Mouse (Mus musculus) cortical plate, adult 2 months (tissue): ENCODE measurements at regions not wholly inside any gene's neighbourhood (a gene's known extent, or its start where the extent isn't known, plus 50 kb on each side); places are given as distances from the start of the nearest gene placed in this dataset.

Experiments
- H3K27ac ChIP-seq: fragments of 200-500 bp; 2 replicates; pipeline ENCODE4 v1.5.1; 2012; ENCODE audit warnings: low read length, control low read depth, inconsistent platforms; ENCODE audit not compliant: insufficient read depth
- H3K4me1 ChIP-seq: fragments of 200-500 bp; 2 replicates; pipeline ENCODE4 v1.6.1; 2011; ENCODE audit warnings: low read length; ENCODE audit not compliant: control insufficient read depth, insufficient read depth
- H3K4me3 ChIP-seq: fragments of 200-500 bp; 2 replicates; pipeline ENCODE4 v1.5.1; 2011; ENCODE audit warnings: mild to moderate bottlenecking, low read length, control low read depth; ENCODE audit not compliant: insufficient read depth
- CTCF ChIP-seq: fragments of 200-500 bp; IDR thresholded peaks from 2 replicates; pipeline ENCODE4 v1.5.1; 2011; ENCODE audit warnings: mild to moderate bottlenecking, control low read depth, low read length; ENCODE audit not compliant: insufficient read depth; ENCODE audit errors: extremely low read depth
- POLR2A ChIP-seq: fragments of 200-500 bp; IDR thresholded peaks from 2 replicates; pipeline ENCODE4 v1.6.1; 2011; ENCODE audit warnings: mild to moderate bottlenecking, low read length, control low read depth; ENCODE audit not compliant: insufficient read depth; ENCODE audit errors: extremely low read depth

DNA sequence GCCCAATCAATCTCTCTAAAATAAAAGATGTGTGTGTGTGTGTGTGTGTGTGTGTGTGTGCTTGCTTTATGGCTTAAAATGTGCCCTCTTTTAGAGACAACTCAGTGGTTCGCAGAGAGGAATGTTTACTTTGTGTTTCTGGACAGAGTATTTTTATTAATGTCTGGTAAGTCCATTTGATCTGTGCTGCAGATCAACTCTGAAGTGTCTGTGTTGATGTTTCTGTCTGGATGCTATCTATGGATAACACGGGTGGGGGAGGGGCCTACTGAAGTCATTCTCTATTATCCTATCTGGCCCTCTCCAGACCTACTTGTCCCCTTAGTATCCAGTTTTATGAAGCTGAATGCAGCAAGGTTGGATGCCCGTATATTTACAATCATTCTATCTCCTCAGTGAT, 304.3 kb downstream of the Glrx3 start:
- no peak for TF ChIP-seq CTCF
- no peak for TF ChIP-seq POLR2A
- Histone ChIP-seq H3K27ac (no peak overlapping the region), H3K4me1 (no peaks in the 10 kb centered on the region), H3K4me3 (no peak overlapping the region)

DNA sequence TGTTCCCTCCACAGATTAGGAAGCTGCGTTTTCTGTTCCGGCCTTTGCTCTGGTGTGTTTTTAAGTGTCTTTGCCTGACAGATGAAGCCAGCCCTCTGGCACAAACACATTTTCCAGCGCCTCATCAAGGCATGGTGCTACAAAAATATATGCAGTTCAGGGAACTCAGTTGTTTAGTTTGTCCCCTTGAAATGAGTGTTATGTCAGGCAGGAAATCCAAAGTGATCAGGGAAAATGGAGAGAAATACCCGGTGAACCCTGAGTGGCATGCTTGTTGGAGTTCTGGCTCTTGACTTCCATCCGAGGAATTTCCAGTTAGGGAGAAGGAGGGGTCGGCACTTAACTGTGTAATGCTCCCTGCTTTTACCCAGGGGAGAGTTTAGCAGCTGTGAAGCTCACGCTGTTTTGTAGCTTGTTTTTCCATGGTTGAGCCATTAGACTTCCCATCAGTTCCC, 304.9 kb downstream of the Glrx3 start:
- H3K4me3 ChIP-seq = no peak overlapping the region
- no peak for TF ChIP-seq POLR2A
- TF ChIP-seq CTCF = no peak
- no peaks in the 10 kb centered on the region for H3K4me1 ChIP-seq
- H3K27ac ChIP-seq = no peak overlapping the region

DNA sequence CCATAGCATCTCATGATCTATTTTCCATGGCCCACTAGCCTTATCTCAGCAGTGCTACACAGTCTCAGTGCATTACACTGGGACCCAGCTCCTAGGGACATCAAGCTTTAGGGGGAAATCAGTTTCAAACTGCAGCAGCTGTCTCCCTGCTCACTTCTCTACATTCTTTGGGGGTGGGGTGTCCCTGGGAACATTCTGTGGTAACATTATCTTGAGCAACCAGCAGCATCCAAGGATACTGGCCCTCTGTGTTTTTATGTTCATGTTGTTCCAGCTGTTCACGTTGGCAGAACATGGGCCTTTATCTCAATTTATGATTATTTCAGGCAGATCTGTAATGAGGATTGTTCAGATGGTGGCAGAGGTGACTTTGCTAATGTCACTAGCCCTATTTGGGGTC, 308.2 kb downstream of the Glrx3 start:
- Histone ChIP-seq H3K4me1 (no peaks in the 10 kb centered on the region), H3K4me3 (no peak overlapping the region)
- TF ChIP-seq CTCF (no peak), POLR2A (no peak)

DNA sequence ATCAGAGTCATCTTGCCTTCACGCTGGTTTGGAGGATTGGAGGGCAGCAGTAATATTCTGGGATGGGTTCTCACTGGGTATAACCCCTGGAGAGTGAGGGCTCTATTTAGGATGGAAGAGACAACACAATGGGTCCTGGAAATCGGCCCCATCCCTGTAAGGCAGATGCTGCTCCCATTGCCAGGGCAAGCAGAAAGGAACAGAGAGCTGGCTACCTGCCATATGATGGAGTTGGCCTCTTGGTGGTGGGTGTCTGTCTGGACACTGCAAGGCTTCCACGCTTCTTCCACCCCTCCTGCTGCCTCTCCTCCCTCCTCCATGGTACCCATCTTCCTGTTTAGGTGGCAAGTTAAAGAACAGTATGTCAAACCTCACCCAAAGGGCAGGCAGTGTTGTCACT, 308.6 kb downstream of the Glrx3 start:
- H3K4me3 ChIP-seq = no peak overlapping the region
- no peak overlapping the region for H3K27ac ChIP-seq
- H3K4me1 ChIP-seq = no peaks in the 10 kb centered on the region
- TF ChIP-seq CTCF = no peak

More for the DNA sequence above, 308.2 kb downstream of the Glrx3 start:
- H3K27ac ChIP-seq = no peak overlapping the region

DNA sequence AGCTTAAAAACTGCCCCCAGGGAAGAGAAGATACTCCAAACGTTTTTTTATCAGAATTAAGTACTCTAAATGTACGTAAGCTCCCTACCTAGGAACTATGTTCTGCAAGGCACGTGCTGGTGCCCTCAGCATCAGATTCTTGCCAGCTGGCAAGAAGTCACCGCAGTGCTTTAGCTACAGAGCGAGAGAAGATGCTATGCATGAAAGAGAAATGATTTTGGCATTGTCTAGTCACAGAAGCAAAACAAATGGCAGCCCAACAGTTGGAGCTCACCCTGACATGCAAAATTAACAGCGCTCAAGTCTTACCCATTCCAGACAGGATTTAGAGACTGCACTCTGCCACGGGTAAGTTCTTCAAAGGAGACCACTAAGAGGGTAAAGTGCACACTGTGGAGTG, 311.5 kb downstream of the Glrx3 start:
- TF ChIP-seq CTCF (no peak), POLR2A (no peak)
- no peak overlapping the region for H3K27ac ChIP-seq
- H3K4me3 ChIP-seq = no peak overlapping the region

DNA sequence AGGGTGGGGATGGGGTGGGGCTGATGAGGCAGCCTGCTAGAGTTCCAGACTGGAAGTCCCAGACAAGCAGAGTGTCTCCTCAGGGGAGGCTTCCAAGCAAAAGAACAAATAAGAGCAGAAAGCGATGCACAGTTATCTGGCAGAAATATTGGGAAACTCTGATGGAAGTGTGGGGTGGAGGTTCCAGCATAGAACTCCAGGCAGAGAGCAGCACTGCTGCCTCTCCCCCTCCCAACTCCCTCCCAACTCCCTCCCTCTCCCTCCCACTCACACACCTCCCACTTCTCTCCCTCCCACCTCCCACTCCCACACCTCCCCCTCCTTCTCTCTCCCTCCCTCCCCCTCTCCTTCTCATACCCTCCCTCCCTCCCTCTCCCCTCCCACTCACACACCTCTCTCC, 313.3 kb downstream of the Glrx3 start:
- no peaks in the 10 kb centered on the region for H3K4me1 ChIP-seq
- H3K27ac ChIP-seq = no peak overlapping the region
- no peak overlapping the region for H3K4me3 ChIP-seq
- TF ChIP-seq CTCF (no peak), POLR2A (no peak)

More for the DNA sequence above, 311.5 kb downstream of the Glrx3 start:
- H3K4me1 ChIP-seq = no peaks in the 10 kb centered on the region

DNA sequence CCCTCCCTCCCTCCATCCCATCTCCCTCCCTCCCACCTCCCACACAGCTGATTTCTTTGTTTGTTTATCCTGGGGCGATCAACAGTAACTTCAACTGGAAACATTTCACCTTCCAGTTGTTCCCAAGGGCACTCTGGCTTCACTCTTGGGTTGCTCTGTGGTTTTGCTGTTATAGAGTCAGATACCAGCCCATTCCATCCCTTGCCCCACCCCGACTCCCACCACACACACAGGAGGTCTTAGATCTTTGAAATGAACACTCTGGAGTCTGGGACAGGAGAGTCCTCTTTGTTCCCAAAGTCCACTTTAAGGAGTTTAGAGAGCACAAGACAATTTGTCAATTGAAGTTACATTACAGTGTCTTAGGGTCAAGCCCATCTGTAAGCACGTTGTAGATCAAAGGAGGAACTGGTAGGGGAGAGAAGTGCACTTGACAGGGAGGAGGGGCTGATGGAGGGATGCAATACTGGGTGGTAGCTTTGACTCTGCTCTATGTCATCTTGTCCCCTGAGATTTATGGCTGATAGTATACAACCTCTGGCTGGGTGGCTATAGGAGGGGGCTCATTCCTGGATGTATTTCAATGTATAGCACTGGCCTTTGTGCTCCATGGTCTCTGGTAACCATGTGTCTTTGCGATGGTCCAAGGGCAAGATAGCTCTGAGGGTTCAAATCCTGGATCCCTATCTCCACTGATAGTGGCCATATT, 313.9 kb downstream of the Glrx3 start:
- TF ChIP-seq CTCF (no peak), POLR2A (no peak)
- Histone ChIP-seq H3K4me3 (no peak overlapping the region), H3K4me1 (no peaks in the 10 kb centered on the region), H3K27ac (no peak overlapping the region)

DNA sequence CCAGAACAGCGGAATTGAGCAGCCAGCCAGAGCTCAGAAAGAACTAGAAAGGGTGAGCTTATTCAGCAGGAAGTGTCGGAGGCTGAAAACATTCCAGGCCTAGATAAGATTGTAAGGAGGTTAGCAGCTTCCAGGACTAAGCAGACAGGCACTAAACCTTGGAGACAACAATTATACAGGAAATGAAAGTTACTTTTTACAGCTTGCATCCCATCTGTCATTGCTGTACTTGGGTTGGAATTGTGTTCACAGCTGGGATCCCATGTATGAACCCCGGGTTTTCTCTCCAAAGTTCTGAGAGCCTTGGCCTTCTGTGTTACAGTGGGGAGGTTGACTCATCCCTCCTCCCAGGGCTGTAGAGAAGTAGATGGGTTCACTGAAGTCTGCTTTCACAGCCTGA, 328.5 kb downstream of the Glrx3 start:
- TF ChIP-seq CTCF (no peak), POLR2A (no peak)
- H3K27ac ChIP-seq = no peak overlapping the region
- H3K4me1 ChIP-seq = no peaks in the 10 kb centered on the region
- no peak overlapping the region for H3K4me3 ChIP-seq

DNA sequence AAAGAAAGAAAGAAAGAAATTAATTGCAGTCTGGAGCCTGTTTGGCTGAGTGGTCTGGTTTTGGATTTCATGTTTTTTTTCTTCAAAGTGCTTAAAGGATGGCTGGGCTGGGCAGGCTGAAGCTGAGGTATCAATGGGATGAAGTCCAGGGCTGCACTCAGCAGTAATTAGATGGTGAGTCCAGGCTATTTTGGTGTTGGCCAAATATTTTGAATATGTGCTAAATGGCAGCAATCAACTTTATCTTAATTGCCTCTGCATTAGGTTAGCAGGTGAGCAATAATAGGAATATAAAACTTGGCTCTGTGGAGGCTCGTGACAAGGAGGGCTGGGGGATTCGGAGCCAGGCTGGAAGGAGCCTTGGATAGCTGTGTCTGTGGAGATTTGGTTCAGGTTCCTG, 329.3 kb downstream of the Glrx3 start:
- TF ChIP-seq CTCF = no peak
- TF ChIP-seq POLR2A = no peak
- Histone ChIP-seq H3K27ac (no peak overlapping the region), H3K4me1 (no peaks in the 10 kb centered on the region), H3K4me3 (no peak overlapping the region)

DNA sequence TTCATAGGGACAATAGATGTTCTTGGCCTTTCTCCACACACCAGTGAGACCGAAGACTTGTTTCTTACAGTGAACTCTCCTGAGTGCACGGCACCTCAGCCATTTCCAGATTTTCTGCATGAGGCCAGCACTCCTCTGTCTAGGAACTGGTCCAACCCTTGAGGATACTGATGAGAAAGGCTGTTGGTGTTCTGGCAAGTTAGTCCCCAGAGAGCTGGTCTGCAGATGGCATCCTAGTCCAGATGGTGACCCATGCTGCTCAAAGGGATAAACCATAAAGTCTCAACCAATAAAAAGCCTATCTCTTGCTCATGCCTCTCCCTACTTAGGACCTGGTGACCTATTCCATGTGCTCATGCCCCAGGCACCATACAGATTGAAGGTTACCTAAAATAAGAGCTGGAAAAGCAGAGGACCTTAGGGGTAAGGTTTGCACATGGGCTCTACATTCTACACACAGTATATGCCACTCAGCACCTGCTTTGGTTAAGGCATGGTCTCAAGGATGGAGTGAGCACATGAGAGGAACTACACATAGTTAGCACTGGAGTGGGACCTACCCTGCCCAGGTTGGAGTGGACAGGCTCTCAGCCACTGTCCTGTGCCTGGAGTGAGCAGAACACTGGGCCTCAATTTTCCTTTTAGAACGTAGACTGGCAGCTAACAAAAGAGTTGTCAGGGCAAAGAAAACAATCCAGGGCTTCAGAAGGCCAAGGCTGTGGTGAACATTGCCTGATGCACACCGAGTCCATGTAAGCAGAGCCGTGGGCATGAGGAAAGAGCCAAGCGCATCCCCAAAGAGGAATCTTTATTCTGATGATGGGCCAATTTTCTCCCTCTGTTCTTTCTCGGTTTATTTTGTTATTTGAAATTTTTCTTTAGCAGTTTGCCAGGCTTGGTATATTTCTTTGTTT, 335.9 kb downstream of the Glrx3 start:
- Histone ChIP-seq H3K4me3 (no peak overlapping the region), H3K4me1 (no peaks in the 10 kb centered on the region), H3K27ac (no peak overlapping the region)
- TF ChIP-seq CTCF = no peak
- no peak for TF ChIP-seq POLR2A
